ENCODE assay signal across 7 mouse cellular contexts in genomic region chr7:64192261-64192943, GRCm38 (mm10). TPM values are rescaled to one million over a fixed set of nuclear protein-coding genes. Genes with fewer than 3 reads are reported as not detected.
DNase-seq lines count a peak whose midpoint lies in the region; ATAC-seq and TF ChIP-seq lines count a peak whose summit lies in the region.

No protein-coding gene starts in this region.

- 11% methylated on average over 14 of the region's 14 CpGs for WGBS in liver, adult 2 months
- WGBS in liver, embryonic 12.5 days (ENCODE audit: insufficient replicate concordance), result 50% methylated on average over 14 of the region's 14 CpGs
- 18% methylated on average over 14 of the region's 14 CpGs for WGBS in lung, embryonic 15.5 days

- peak overlapping the region; percentile 27; the same call in 1 of the 2 replicates for H3K9ac ChIP-seq in liver, adult 2 months (ENCODE audit: low read depth, low read length)
- no peak overlapping the region for H3K9ac ChIP-seq in liver, embryonic 12.5 days
- H3K9ac ChIP-seq in lung, embryonic 15.5 days, result no peak overlapping the region

- no peaks in the 10 kb centered on the region for H3K9me3 ChIP-seq in liver, embryonic 12.5 days (replicated peaks)
- no peaks in the 10 kb centered on the region for H3K9me3 ChIP-seq in lung, embryonic 15.5 days

- TF ChIP-seq CTCF in liver, adult 2 months (IDR thresholded peaks at IDR 0.05; ENCODE audit: low read depth, low read length), result peak; percentile 49
- no peak for TF ChIP-seq CTCF in embryonic fibroblast, embryonic 13.5 days (IDR thresholded peaks at IDR 0.05; ENCODE audit: borderline replicate concordance, insufficient read depth, low read length)

- no peak for ATAC-seq in liver, embryonic 12.5 days
- ATAC-seq in lung, embryonic 15.5 days (ENCODE audit: borderline replicate concordance, extremely low read depth, low FRiP score, low TSS enrichment), result peak; percentile 59; the same call in 1 of the 2 replicates

- DNase-seq in liver, adult 2 months (ENCODE audit: extremely low read depth, low read depth, low spot score), result peak; percentile 97
- DNase-seq in T-cell, adult 2 months (ENCODE audit: low spot score), result peak; percentile 18
- DNase-seq in heart, postnatal 36 days, result peak; percentile 63 to 65
- no peak for DNase-seq in B cell, adult 2 months

- H3K27me3 ChIP-seq in liver, adult 2 months (ENCODE audit: control insufficient read depth, insufficient read depth, low read length), result no peaks in the 10 kb centered on the region
- H3K27me3 ChIP-seq in liver, embryonic 12.5 days (replicated peaks), result no peaks in the 10 kb centered on the region
- no peaks in the 10 kb centered on the region for H3K27me3 ChIP-seq in lung, embryonic 15.5 days

- intact Hi-C loops in heart, postnatal 36 days (cut with DNase I), result no loop called here

- no peak for TF ChIP-seq POLR2A in liver, adult 2 months (IDR thresholded peaks at IDR 0.05; ENCODE audit: extremely low read depth, insufficient read depth, low read length)
- TF ChIP-seq POLR2A in embryonic fibroblast, embryonic 13.5 days (IDR thresholded peaks at IDR 0.05; ENCODE audit: low read depth, low read length), result no peak

- peaks cover 11% of the 10 kb centered on the region for H3K4me1 ChIP-seq in liver, adult 2 months (ENCODE audit: control insufficient read depth, insufficient read depth, low read length)
- H3K4me1 ChIP-seq in liver, embryonic 12.5 days, result peaks cover 4% of the 10 kb centered on the region; the same call in 1 of the 2 replicates
- H3K4me1 ChIP-seq in embryonic fibroblast, embryonic 13.5 days (ENCODE audit: control insufficient read depth, insufficient read depth, low read length), result peaks cover 5% of the 10 kb centered on the region; the same call in 1 of the 2 replicates
- H3K4me1 ChIP-seq in lung, embryonic 15.5 days, result peaks cover 13% of the 10 kb centered on the region

- H3K27ac ChIP-seq in liver, adult 2 months (replicated peaks; ENCODE audit: insufficient read depth, low read depth, low read length), result peak overlapping the region; percentile 77
- H3K27ac ChIP-seq in liver, embryonic 12.5 days, result no peak overlapping the region
- H3K27ac ChIP-seq in embryonic fibroblast, embryonic 13.5 days (ENCODE audit: insufficient read depth, low read length), result peak overlapping the region; percentile 14; the same call in 1 of the 2 replicates
- H3K27ac ChIP-seq in lung, embryonic 15.5 days, result no peak overlapping the region

- H3K4me2 ChIP-seq in liver, embryonic 12.5 days, result no peak overlapping the region
- H3K4me2 ChIP-seq in lung, embryonic 15.5 days, result peak overlapping the region; percentile 19; the same call in 1 of the 2 replicates

- H3K79me2 ChIP-seq in liver, adult 2 months (ENCODE audit: control insufficient read depth, insufficient read depth, low read length), result no peaks in the 10 kb centered on the region

- H3K36me3 ChIP-seq in liver, adult 2 months (ENCODE audit: control insufficient read depth, insufficient read depth, low read length), result no peaks in the 10 kb centered on the region
- H3K36me3 ChIP-seq in liver, embryonic 12.5 days, result no peaks in the 10 kb centered on the region
- no peaks in the 10 kb centered on the region for H3K36me3 ChIP-seq in lung, embryonic 15.5 days

- no peak overlapping the region for H3K4me3 ChIP-seq in liver, adult 2 months (ENCODE audit: insufficient read depth, low read depth, low read length)
- no peak overlapping the region for H3K4me3 ChIP-seq in liver, embryonic 12.5 days
- no peak overlapping the region for H3K4me3 ChIP-seq in embryonic fibroblast, embryonic 13.5 days (ENCODE audit: insufficient read depth, low read length)
- no peak overlapping the region for H3K4me3 ChIP-seq in lung, embryonic 15.5 days

RNA-seq across cellular contexts. Expression of gene Trpm1, which starts 38.8 kb away (rescaled TPM):
- 0.60 TPM in 1 of 2 replicates, not detected in the other for total RNA-seq in liver, adult 2 months (2014; rRNA removed)
- polyA plus RNA-seq in liver, adult 2 months (2012; rRNA removed), result 0.04 and 0.29 TPM in 2 replicates
- polyA plus RNA-seq in liver, embryonic 12.5 days (2016; fragmentation: Nextera tagmentation; extraction: Ambion mirVana), result not detected in 2 replicates
- polyA plus RNA-seq in embryonic fibroblast, embryonic 13.5 days (2011; ENCODE audit: insufficient read length, low read depth, missing spikeins), result not detected in 2 replicates
- under 1 TPM in 1 of 2 experiments, not detected in 1; 0.11 TPM for total RNA-seq in heart, postnatal 36 days (2021)
- not detected in 2 replicates for polyA plus RNA-seq in lung, embryonic 15.5 days (2015; fragmentation: Nextera tagmentation; extraction: Ambion mirVana)

Comparison
In these comparisons a context has a peak if more than half of its experiments do, and no peak if none do; other contexts are left out.
1. H3K27ac ChIP-seq: peak in liver, adult 2 months (single experiment) and embryonic fibroblast, embryonic 13.5 days (single experiment); none in liver, embryonic 12.5 days (single experiment) and lung, embryonic 15.5 days (single experiment).
2. DNase-seq: peak in liver, adult 2 months (single experiment), T-cell, adult 2 months (single experiment) and heart, postnatal 36 days (2 of 2); none in B cell, adult 2 months (0 of 2).